Mouse (Mus musculus): Measurements from ENCODE around the gene Atg7. TPM values are rescaled to one million over a fixed set of nuclear protein-coding genes. Genes with fewer than 3 reads are reported as not detected.

Gene Atg7
- polyA plus RNA-seq, 1 experiment: not detected

DNA sequence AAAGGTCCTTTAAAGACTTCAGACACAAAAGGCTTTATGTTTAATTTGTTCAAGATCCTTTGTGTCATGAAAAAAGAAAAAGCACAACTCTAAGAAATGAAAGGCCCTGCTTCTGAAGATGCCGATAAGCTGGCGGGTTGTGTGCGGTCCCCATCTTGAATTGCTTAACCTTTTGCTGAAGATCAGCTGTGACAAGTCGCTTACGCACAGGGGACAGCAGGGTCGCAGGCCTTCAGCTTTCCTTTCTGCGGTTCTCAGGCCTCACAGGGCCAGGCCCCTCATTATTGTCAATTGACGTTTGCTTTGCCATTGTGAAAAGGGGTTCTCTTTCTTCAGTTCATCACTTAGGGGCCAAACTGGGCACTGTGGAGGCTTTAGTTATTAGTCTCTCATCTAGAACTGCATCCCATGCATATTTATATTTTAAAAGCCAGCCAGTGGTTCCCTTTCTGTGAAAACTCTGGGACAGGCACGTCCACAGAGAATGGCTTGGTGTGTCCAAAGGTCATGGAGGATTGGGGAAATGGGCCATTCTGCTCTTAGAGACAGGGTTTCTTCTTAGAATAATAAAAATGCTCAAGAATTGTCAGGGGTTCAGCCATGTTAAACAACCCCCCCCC lies 39.3 kb downstream of the Atg7 start:
- TF ChIP-seq CTCF (IDR thresholded peaks at IDR 0.05; ENCODE audit: insufficient read depth, low read depth, low read length): no peak
- TF ChIP-seq POLR2A (IDR thresholded peaks at IDR 0.05; ENCODE audit: insufficient read depth, low read depth, low read length): no peak
- WGBS: 77% methylated on average over 9 of the region's 9 CpGs
- Histone ChIP-seq H3K4me1 (ENCODE audit: control insufficient read depth, insufficient read depth, low read length) (no peaks in the 10 kb centered on the region), H3K27ac (ENCODE audit: insufficient read depth, low read depth, low read length) (no peak overlapping the region), H3K4me3 (ENCODE audit: insufficient read depth, low read depth, low read length) (no peak overlapping the region)

- H3K27ac ChIP-seq (ENCODE audit: insufficient read depth, low read depth, low read length): no peak overlapping the region
- TF ChIP-seq POLR2A (IDR thresholded peaks at IDR 0.05; ENCODE audit: insufficient read depth, low read depth, low read length) (no peak), CTCF (IDR thresholded peaks at IDR 0.05; ENCODE audit: insufficient read depth, low read depth, low read length) (no peak)
- no peak overlapping the region for H3K4me3 ChIP-seq (ENCODE audit: insufficient read depth, low read depth, low read length)
- WGBS: 90% methylated on average over 1 of the region's 1 CpGs
- H3K4me1 ChIP-seq (ENCODE audit: control insufficient read depth, insufficient read depth, low read length): no peaks in the 10 kb centered on the region
Measured at GRCm38 (mm10) chr6:114683741-114684140, 40.8 kb downstream of the Atg7 start.

DNA sequence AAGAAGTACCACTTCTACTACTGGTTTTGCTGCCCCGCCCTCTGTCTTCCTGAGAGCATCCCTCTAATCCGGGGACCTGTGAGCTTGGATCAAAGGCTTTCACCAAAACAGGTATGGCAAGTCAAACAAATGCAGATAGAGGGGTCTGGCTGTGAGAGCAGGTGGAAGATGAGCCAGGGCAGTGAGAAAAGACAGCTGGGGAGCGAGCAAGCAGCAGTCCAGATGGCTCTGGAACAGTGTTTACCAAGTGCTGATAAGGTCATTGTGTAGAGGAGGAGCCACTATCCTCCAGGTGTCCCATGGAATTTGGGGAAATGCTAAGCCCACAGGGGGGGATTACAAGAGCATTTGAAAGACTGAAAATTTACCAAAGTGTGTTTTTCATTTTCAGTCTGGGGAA lies 41.5 kb downstream of the Atg7 start:
- Histone ChIP-seq H3K4me1 (ENCODE audit: control insufficient read depth, insufficient read depth, low read length) (no peaks in the 10 kb centered on the region), H3K4me3 (ENCODE audit: insufficient read depth, low read depth, low read length) (no peak overlapping the region), H3K27ac (ENCODE audit: insufficient read depth, low read depth, low read length) (no peak overlapping the region)
- TF ChIP-seq POLR2A (IDR thresholded peaks at IDR 0.05; ENCODE audit: insufficient read depth, low read depth, low read length) (no peak), CTCF (IDR thresholded peaks at IDR 0.05; ENCODE audit: insufficient read depth, low read depth, low read length) (no peak)
- WGBS: 82% methylated on average over 3 of the region's 3 CpGs

- TF ChIP-seq POLR2A (IDR thresholded peaks at IDR 0.05; ENCODE audit: insufficient read depth, low read depth, low read length) (no peak), CTCF (IDR thresholded peaks at IDR 0.05; ENCODE audit: insufficient read depth, low read depth, low read length) (no peak)
- peaks cover 4% of the 10 kb centered on the region for H3K4me1 ChIP-seq (ENCODE audit: control insufficient read depth, insufficient read depth, low read length)
- H3K27ac ChIP-seq (ENCODE audit: insufficient read depth, low read depth, low read length): no peak overlapping the region
- H3K4me3 ChIP-seq (ENCODE audit: insufficient read depth, low read depth, low read length): no peak overlapping the region
- 86% methylated on average over 1 of the region's 1 CpGs for WGBS
Measured at GRCm38 (mm10) chr6:114685412-114685811, 42.5 kb downstream of the Atg7 start.

DNA sequence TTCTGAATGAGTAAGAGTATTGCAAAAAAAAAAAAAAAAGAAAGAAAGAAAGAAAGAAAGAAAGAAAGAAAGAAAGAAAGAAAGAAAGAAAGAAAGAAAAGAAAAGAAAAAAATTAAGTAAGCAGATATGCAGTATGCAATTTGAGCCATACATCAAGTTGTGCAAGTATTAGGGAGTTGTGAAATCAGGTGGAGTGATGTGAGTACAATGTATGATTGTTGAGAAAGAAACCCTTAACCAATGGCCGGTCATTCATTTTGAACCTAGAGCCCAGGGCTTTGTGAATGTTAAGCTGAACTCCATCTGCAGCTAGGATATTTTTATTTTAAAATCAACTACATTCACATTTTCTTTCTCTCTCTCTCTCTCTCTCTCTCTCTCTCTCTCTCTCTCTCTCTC lies 44.1 kb downstream of the Atg7 start:
- peaks cover 4% of the 10 kb centered on the region for H3K4me1 ChIP-seq (ENCODE audit: control insufficient read depth, insufficient read depth, low read length)
- no peak for TF ChIP-seq POLR2A (IDR thresholded peaks at IDR 0.05; ENCODE audit: insufficient read depth, low read depth, low read length)
- H3K4me3 ChIP-seq (ENCODE audit: insufficient read depth, low read depth, low read length): no peak overlapping the region
- H3K27ac ChIP-seq (ENCODE audit: insufficient read depth, low read depth, low read length): no peak overlapping the region
- WGBS: 85% methylated on average over 1 of the region's 1 CpGs

DNA sequence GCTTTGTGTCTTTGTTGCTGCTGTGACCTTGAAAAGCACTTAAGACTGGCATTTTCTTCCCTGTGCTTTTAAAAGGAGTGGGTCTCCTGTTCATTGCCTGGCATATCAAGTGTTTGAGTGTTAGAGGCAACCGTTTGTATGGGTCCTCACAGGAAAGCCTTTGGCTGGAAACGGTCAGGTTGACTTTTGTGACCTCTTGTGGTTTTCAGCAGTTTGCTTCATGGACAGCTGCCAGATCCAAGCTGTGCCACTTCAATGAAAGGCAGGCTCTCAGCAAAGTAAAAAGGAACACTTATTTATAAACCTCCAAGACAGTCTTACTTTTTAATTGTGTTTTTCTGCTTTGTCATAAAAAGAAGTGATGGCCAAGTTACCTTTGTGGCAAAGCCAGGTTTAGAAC lies 47.8 kb downstream of the Atg7 start:
- Histone ChIP-seq H3K4me3 (ENCODE audit: insufficient read depth, low read depth, low read length) (no peak overlapping the region), H3K4me1 (ENCODE audit: control insufficient read depth, insufficient read depth, low read length) (peaks cover 4% of the 10 kb centered on the region), H3K27ac (ENCODE audit: insufficient read depth, low read depth, low read length) (no peak overlapping the region)
- TF ChIP-seq POLR2A (IDR thresholded peaks at IDR 0.05; ENCODE audit: insufficient read depth, low read depth, low read length): no peak
- no peak for TF ChIP-seq CTCF (IDR thresholded peaks at IDR 0.05; ENCODE audit: insufficient read depth, low read depth, low read length)
- 42% methylated on average over 2 of the region's 2 CpGs for WGBS

- Histone ChIP-seq H3K4me1 (ENCODE audit: control insufficient read depth, insufficient read depth, low read length) (peaks cover 4% of the 10 kb centered on the region), H3K4me3 (ENCODE audit: insufficient read depth, low read depth, low read length) (no peak overlapping the region), H3K27ac (ENCODE audit: insufficient read depth, low read depth, low read length) (no peak overlapping the region)
- WGBS: 90% methylated on average over 6 of the region's 6 CpGs
- TF ChIP-seq POLR2A (IDR thresholded peaks at IDR 0.05; ENCODE audit: insufficient read depth, low read depth, low read length) (no peak), CTCF (IDR thresholded peaks at IDR 0.05; ENCODE audit: insufficient read depth, low read depth, low read length) (no peak)
Measured at GRCm38 (mm10) chr6:114691530-114691929, 48.6 kb downstream of the Atg7 start.

DNA sequence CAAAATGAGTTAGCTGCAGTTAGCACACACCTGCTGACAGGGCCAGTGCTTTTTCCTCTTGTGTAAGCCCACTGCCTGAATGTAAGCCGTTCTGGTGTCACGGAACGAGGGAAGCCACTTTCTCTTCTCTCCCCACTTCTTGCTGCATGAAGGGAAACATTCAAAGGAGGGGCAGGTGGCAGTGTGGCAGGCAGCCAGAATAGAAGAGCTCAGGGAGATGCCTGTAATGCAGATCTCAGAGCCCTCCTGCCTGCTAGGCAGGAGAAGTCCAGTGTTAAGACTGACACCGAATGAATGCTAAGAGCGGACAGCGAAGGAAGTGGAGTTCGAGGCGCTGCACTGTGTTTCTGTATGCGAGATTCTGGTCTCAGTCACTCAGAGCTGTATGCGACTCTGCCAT lies 49.8 kb downstream of the Atg7 start:
- 79% methylated on average over 10 of the region's 10 CpGs for WGBS
- H3K4me3 ChIP-seq (ENCODE audit: insufficient read depth, low read depth, low read length): no peak overlapping the region
- peaks cover 4% of the 10 kb centered on the region for H3K4me1 ChIP-seq (ENCODE audit: control insufficient read depth, insufficient read depth, low read length)
- TF ChIP-seq POLR2A (IDR thresholded peaks at IDR 0.05; ENCODE audit: insufficient read depth, low read depth, low read length): no peak
- TF ChIP-seq CTCF (IDR thresholded peaks at IDR 0.05; ENCODE audit: insufficient read depth, low read depth, low read length): no peak
- no peak overlapping the region for H3K27ac ChIP-seq (ENCODE audit: insufficient read depth, low read depth, low read length)

GRCm38 (mm10) chr6:114697646-114698490 lies 55.0 kb downstream of the Atg7 start:
- TF ChIP-seq CTCF (IDR thresholded peaks at IDR 0.05; ENCODE audit: insufficient read depth, low read depth, low read length): peak; percentile 37; the same call in 1 of the 2 replicates
- TF ChIP-seq POLR2A (IDR thresholded peaks at IDR 0.05; ENCODE audit: insufficient read depth, low read depth, low read length): no peak
- 0 out of 2 replicates have a peak, but pooled peaks cover 3% of the 10 kb centered on the region for H3K4me1 ChIP-seq (ENCODE audit: control insufficient read depth, insufficient read depth, low read length)
- 47% methylated on average over 9 of the region's 9 CpGs for WGBS
- no peak overlapping the region for H3K4me3 ChIP-seq (ENCODE audit: insufficient read depth, low read depth, low read length)
- no peak overlapping the region for H3K27ac ChIP-seq (ENCODE audit: insufficient read depth, low read depth, low read length)

Measured in olfactory bulb, adult 2 months (tissue).